Mouse (Mus musculus) liver (tissue): ENCODE measurements around the gene Slc22a21.

Experiments used
- DNase-seq: peaks from one replicate; pipeline ENCODE4 v3.0.0-alpha.2; 2020; ENCODE audit warnings: mixed read lengths

Gene Slc22a21

GRCm38 (mm10) chr11:53902741-53903140 is 77.4 kb downstream of the Slc22a21 start:
- no peak for DNase-seq

- DNase-seq = no peak
These were observed 79.1 kb downstream of the Slc22a21 start for GRCm38 (mm10) chr11:53900991-53901390.

GRCm38 (mm10) chr11:53899981-53900380 is 80.2 kb downstream of the Slc22a21 start:
- DNase-seq = no peak
